Comparison of ENCODE assay signal across 22 mouse cellular contexts in the genomic region with DNA sequence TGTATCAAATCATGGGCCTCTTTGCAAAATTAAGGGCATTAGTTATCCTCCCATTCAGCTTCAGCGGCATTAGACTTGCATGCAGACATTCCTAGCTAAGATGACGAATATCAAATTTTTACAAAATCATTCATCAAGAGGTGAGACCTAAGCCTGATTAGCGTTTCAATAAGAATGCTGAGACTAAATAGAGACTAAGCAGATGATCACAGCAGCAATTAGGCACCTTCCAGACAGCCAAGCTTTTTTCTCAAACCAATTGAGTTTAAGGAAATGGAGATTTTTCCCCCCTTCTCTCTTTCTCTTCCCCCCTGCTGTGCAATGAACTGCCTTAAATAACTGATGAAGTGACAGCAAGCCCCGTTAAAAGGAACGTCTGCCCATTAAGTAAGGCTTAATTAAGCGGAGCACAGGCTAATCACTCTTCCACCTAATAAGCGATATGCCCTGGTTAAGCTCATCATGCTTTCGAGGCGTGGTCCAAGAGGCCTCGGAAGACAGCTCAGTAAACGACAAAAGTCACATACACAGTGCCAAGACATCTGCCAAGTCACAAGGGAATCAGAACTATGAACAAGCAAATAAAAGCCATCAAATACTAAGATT.
DNase-seq lines count a peak whose midpoint lies in the region; ATAC-seq lines count a peak whose summit lies in the region.
"Had no signal": no experiment of that assay in that cellular context is flagged by ENCODE, and none has a peak within 500 bp of the region (broad histone marks: within the 10 kb centered on the region; RNA-seq: fewer than 3 reads in every experiment).

No protein-coding gene starts in this region.

- no peak overlapping the region for H3K9ac ChIP-seq in midbrain, embryonic 11.5 days (ENCODE audit: low read length)
- H3K9ac ChIP-seq in forebrain, embryonic 12.5 days: no peak overlapping the region
- no peak overlapping the region for H3K9ac ChIP-seq in hindbrain, embryonic 14.5 days
- H3K9ac ChIP-seq in neural tube, embryonic 14.5 days (replicated peaks; ENCODE audit: low read depth, low read length): no peak overlapping the region
- no peak overlapping the region for H3K9ac ChIP-seq in kidney, embryonic 14.5 days (ENCODE audit: low read depth, low read length)

- H3K27ac ChIP-seq in midbrain, embryonic 11.5 days (ENCODE audit: low read depth, low read length): no peak overlapping the region
- H3K27ac ChIP-seq in midbrain, embryonic 10.5 days (replicated peaks): no peak overlapping the region
- H3K27ac ChIP-seq in forebrain, embryonic 12.5 days: peak overlapping the region; percentile 56; the same call in 1 of the 2 replicates
- H3K27ac ChIP-seq in hindbrain, embryonic 14.5 days: no peak overlapping the region
- no peak overlapping the region for H3K27ac ChIP-seq in neural tube, embryonic 14.5 days (ENCODE audit: low read depth, low read length)
- no peak overlapping the region for H3K27ac ChIP-seq in kidney, embryonic 14.5 days (ENCODE audit: low read depth, low read length)
- H3K27ac ChIP-seq: heart, adult 2 months; limb, embryonic 10.5 days had no signal

- no peaks in the 10 kb centered on the region for H3K9me3 ChIP-seq in midbrain, embryonic 11.5 days (ENCODE audit: control insufficient read depth, low read length)
- H3K9me3 ChIP-seq in midbrain, embryonic 10.5 days (replicated peaks): no peaks in the 10 kb centered on the region
- no peaks in the 10 kb centered on the region for H3K9me3 ChIP-seq in forebrain, embryonic 12.5 days
- no peaks in the 10 kb centered on the region for H3K9me3 ChIP-seq in hindbrain, embryonic 14.5 days (ENCODE audit: control insufficient read depth, low read length)
- H3K9me3 ChIP-seq in neural tube, embryonic 14.5 days (ENCODE audit: control insufficient read depth, low read length): no peaks in the 10 kb centered on the region
- H3K9me3 ChIP-seq in kidney, embryonic 14.5 days (ENCODE audit: control insufficient read depth, low read length): no peaks in the 10 kb centered on the region
- H3K9me3 ChIP-seq: limb, embryonic 10.5 days had no signal

- H3K36me3 ChIP-seq in midbrain, embryonic 11.5 days (ENCODE audit: control insufficient read depth, insufficient read depth, low read length): no peaks in the 10 kb centered on the region
- no peaks in the 10 kb centered on the region for H3K36me3 ChIP-seq in midbrain, embryonic 10.5 days
- H3K36me3 ChIP-seq in forebrain, embryonic 12.5 days (replicated peaks): no peaks in the 10 kb centered on the region
- H3K36me3 ChIP-seq in hindbrain, embryonic 14.5 days (replicated peaks; ENCODE audit: control insufficient read depth, insufficient read depth): no peaks in the 10 kb centered on the region
- no peaks in the 10 kb centered on the region for H3K36me3 ChIP-seq in neural tube, embryonic 14.5 days (ENCODE audit: control insufficient read depth, insufficient read depth, low read length)
- H3K36me3 ChIP-seq in kidney, embryonic 14.5 days (ENCODE audit: control insufficient read depth, insufficient read depth, low read length): peaks cover 3% of the 10 kb centered on the region; the same call in 1 of the 2 replicates

- 27% methylated on average over 11 of the region's 11 CpGs for WGBS in midbrain, embryonic 11.5 days
- 28% methylated on average over 11 of the region's 11 CpGs for WGBS in midbrain, embryonic 10.5 days
- 8% methylated on average over 11 of the region's 11 CpGs for WGBS in forebrain, embryonic 12.5 days
- 28% methylated on average over 11 of the region's 11 CpGs for WGBS in hindbrain, embryonic 14.5 days
- WGBS in neural tube, embryonic 14.5 days: 20% methylated on average over 11 of the region's 11 CpGs
- WGBS in kidney, embryonic 14.5 days: 44% methylated on average over 11 of the region's 11 CpGs

- H3K4me1 ChIP-seq in midbrain, embryonic 11.5 days (ENCODE audit: control insufficient read depth, insufficient read depth, low read length): no peaks in the 10 kb centered on the region
- H3K4me1 ChIP-seq in midbrain, embryonic 10.5 days: peaks cover 9% of the 10 kb centered on the region
- H3K4me1 ChIP-seq in forebrain, embryonic 12.5 days: peaks cover 12% of the 10 kb centered on the region; the same call in 1 of the 2 replicates
- H3K4me1 ChIP-seq in hindbrain, embryonic 14.5 days (replicated peaks; ENCODE audit: control insufficient read depth, insufficient read depth, low read length): peaks cover 4% of the 10 kb centered on the region
- peaks cover 7% of the 10 kb centered on the region for H3K4me1 ChIP-seq in neural tube, embryonic 14.5 days (ENCODE audit: control insufficient read depth, insufficient read depth, low read length)
- no peaks in the 10 kb centered on the region for H3K4me1 ChIP-seq in kidney, embryonic 14.5 days (ENCODE audit: control insufficient read depth, insufficient read depth, low read length)

- DNase-seq in midbrain, embryonic 11.5 days (ENCODE audit: low spot score, missing footprints): no peak
- DNase-seq in midbrain, embryonic 10.5 days (ENCODE audit: low spot score): no peak
- DNase-seq in hindbrain, embryonic 14.5 days (ENCODE audit: low spot score): no peak
- no peak for DNase-seq in adrenal gland, adult 8-10 months
- DNase-seq in cerebellum, adult 18-20 months: no peak
- DNase-seq: B cell, adult 2 months; cerebellum, postnatal 14 days; gastrocnemius, postnatal 14 days; heart, adult 2 months; kidney, adult 9 months; layer of hippocampus, postnatal 36 days; lung, adult 2 months; lung, postnatal 4 days; right cerebral cortex, postnatal 25 days; thymus, postnatal 14 days had no signal

- H3K4me3 ChIP-seq in midbrain, embryonic 11.5 days (ENCODE audit: low read depth, low read length): no peak overlapping the region
- no peak overlapping the region for H3K4me3 ChIP-seq in midbrain, embryonic 10.5 days
- no peak overlapping the region for H3K4me3 ChIP-seq in forebrain, embryonic 12.5 days (replicated peaks)
- H3K4me3 ChIP-seq in hindbrain, embryonic 14.5 days (replicated peaks; ENCODE audit: low read length): no peak overlapping the region
- no peak overlapping the region for H3K4me3 ChIP-seq in neural tube, embryonic 14.5 days (ENCODE audit: low read depth, low read length)
- H3K4me3 ChIP-seq in kidney, embryonic 14.5 days (ENCODE audit: low read length): no peak overlapping the region
- H3K4me3 ChIP-seq: heart, adult 2 months; limb, embryonic 10.5 days had no signal

- ATAC-seq in midbrain, embryonic 11.5 days (ENCODE audit: low FRiP score): 0 out of 2 replicates have a peak, but pooled peaks have one; percentile 40
- peak; percentile 88 for ATAC-seq in forebrain, embryonic 12.5 days (ENCODE audit: low FRiP score)
- ATAC-seq in hindbrain, embryonic 14.5 days (ENCODE audit: low FRiP score): peak; percentile 31; the same call in 1 of the 2 replicates
- ATAC-seq in neural tube, embryonic 14.5 days (ENCODE audit: low read depth): peak; percentile 71
- no peak for ATAC-seq in kidney, embryonic 14.5 days (ENCODE audit: low FRiP score, low TSS enrichment)
- ATAC-seq: activated CD4-positive, CD25-positive, alpha-beta regulatory T cell, adult 4 months; Patski had no signal

- no peak overlapping the region for H3K4me2 ChIP-seq in midbrain, embryonic 11.5 days
- no peak overlapping the region; the same call in 1 of the 2 replicates for H3K4me2 ChIP-seq in forebrain, embryonic 12.5 days
- no peak overlapping the region for H3K4me2 ChIP-seq in hindbrain, embryonic 14.5 days (replicated peaks)
- H3K4me2 ChIP-seq in neural tube, embryonic 14.5 days (ENCODE audit: low read depth, low read length): no peak overlapping the region
- no peak overlapping the region for H3K4me2 ChIP-seq in kidney, embryonic 14.5 days (replicated peaks; ENCODE audit: low read depth, low read length)
- H3K4me2 ChIP-seq: liver, embryonic 11.5 days had no signal

- peaks cover under 1% of the 10 kb centered on the region; the same call in 1 of the 2 replicates for H3K27me3 ChIP-seq in midbrain, embryonic 11.5 days (ENCODE audit: control insufficient read depth, insufficient read depth, low read length)
- H3K27me3 ChIP-seq in midbrain, embryonic 10.5 days (ENCODE audit: low read depth, poor library complexity, severe bottlenecking): peaks cover 82% of the 10 kb centered on the region
- H3K27me3 ChIP-seq in forebrain, embryonic 12.5 days: no peaks in the 10 kb centered on the region
- no peaks in the 10 kb centered on the region for H3K27me3 ChIP-seq in hindbrain, embryonic 14.5 days (ENCODE audit: control insufficient read depth, insufficient read depth, low read length)
- H3K27me3 ChIP-seq in neural tube, embryonic 14.5 days (ENCODE audit: control insufficient read depth, insufficient read depth, low read length): no peaks in the 10 kb centered on the region
- H3K27me3 ChIP-seq in kidney, embryonic 14.5 days (ENCODE audit: control insufficient read depth, insufficient read depth, low read length): no peaks in the 10 kb centered on the region
- H3K27me3 ChIP-seq: Patski had no signal
